Mouse (Mus musculus) small intestine, adult 2 months (tissue): ENCODE measurements at regions not wholly inside any gene's neighbourhood (a gene's known extent, or its start where the extent isn't known, plus 50 kb on each side); places are given as distances from the start of the nearest gene placed in this dataset.
"Not testable (repeated sequence)": the region's sequence is repeated elsewhere in the genome, so short reads cannot be mapped to it uniquely, and the experiment has no call there.

Experiments used
- CTCF ChIP-seq: fragments of 200-500 bp; IDR thresholded peaks from 2 replicates; pipeline ENCODE4 v1.5.1; 2012; ENCODE audit warnings: low read depth, mild to moderate bottlenecking, control low read depth, inconsistent platforms, low read length, moderate library complexity, mixed read lengths; ENCODE audit not compliant: insufficient replicate concordance, insufficient read length; ENCODE audit errors: extremely low read depth
- POLR2A ChIP-seq: fragments of 200-500 bp; IDR thresholded peaks from 2 replicates; pipeline ENCODE4 v1.6.1; 2012; ENCODE audit warnings: low read depth, mild to moderate bottlenecking, control low read depth, inconsistent platforms, low read length, moderate library complexity

GRCm38 (mm10) chr11:31545514-31545913 lies 126.2 kb downstream of the Bod1 start:
- not testable (repeated sequence) for TF ChIP-seq POLR2A, CTCF
